Mouse (Mus musculus): ENCODE measurements at regions not wholly inside any gene's neighbourhood (a gene's known extent, or its start where the extent isn't known, plus 50 kb on each side); places are given as distances from the start of the nearest gene placed in this dataset.

- Histone ChIP-seq H3K4me3 (ENCODE audit: low read depth, low read length) (no peak overlapping the region), H3K36me3 (ENCODE audit: control insufficient read depth, insufficient read depth, low read length) (no peaks in the 10 kb centered on the region), H3K4me1 (ENCODE audit: control insufficient read depth, insufficient read depth, low read length) (no peaks in the 10 kb centered on the region), H3K9ac (ENCODE audit: low read length) (no peak overlapping the region), H3K27ac (ENCODE audit: low read depth, low read length) (no peak overlapping the region), H3K4me2 (no peak overlapping the region), H3K9me3 (ENCODE audit: control insufficient read depth, low read length) (no peaks in the 10 kb centered on the region), H3K27me3 (ENCODE audit: control insufficient read depth, insufficient read depth, low read length) (no peaks in the 10 kb centered on the region)
- DNase-seq (ENCODE audit: low spot score, missing footprints) = no peak
- no peak for ATAC-seq (ENCODE audit: low FRiP score)
- WGBS = 86% methylated on average over 1 of the region's 1 CpGs
These were observed 54.8 kb upstream of the Ccdc88a start for GRCm38 (mm10) chr11:29318699-29319098.

- Histone ChIP-seq H3K9ac (ENCODE audit: low read length) (no peak overlapping the region), H3K4me3 (ENCODE audit: low read depth, low read length) (no peak overlapping the region), H3K9me3 (ENCODE audit: control insufficient read depth, low read length) (no peaks in the 10 kb centered on the region), H3K4me2 (no peak overlapping the region), H3K4me1 (ENCODE audit: control insufficient read depth, insufficient read depth, low read length) (no peaks in the 10 kb centered on the region), H3K27me3 (ENCODE audit: control insufficient read depth, insufficient read depth, low read length) (no peaks in the 10 kb centered on the region), H3K27ac (ENCODE audit: low read depth, low read length) (no peak overlapping the region), H3K36me3 (ENCODE audit: control insufficient read depth, insufficient read depth, low read length) (no peaks in the 10 kb centered on the region)
- DNase-seq (ENCODE audit: low spot score, missing footprints) = peak; percentile 54
- ATAC-seq (ENCODE audit: low FRiP score) = no peak
These were observed 62.9 kb upstream of the Ccdc88a start for GRCm38 (mm10) chr11:29310584-29310983.

- Histone ChIP-seq H3K4me3 (ENCODE audit: low read depth, low read length) (no peak overlapping the region), H3K9me3 (ENCODE audit: control insufficient read depth, low read length) (no peaks in the 10 kb centered on the region), H3K9ac (ENCODE audit: low read length) (no peak overlapping the region), H3K27me3 (ENCODE audit: control insufficient read depth, insufficient read depth, low read length) (no peaks in the 10 kb centered on the region), H3K27ac (ENCODE audit: low read depth, low read length) (no peak overlapping the region), H3K4me1 (ENCODE audit: control insufficient read depth, insufficient read depth, low read length) (no peaks in the 10 kb centered on the region), H3K4me2 (no peak overlapping the region), H3K36me3 (ENCODE audit: control insufficient read depth, insufficient read depth, low read length) (no peaks in the 10 kb centered on the region)
- DNase-seq (ENCODE audit: low spot score, missing footprints) = peak; percentile 28
- WGBS = 83% methylated on average over 4 of the region's 4 CpGs
- ATAC-seq (ENCODE audit: low FRiP score) = no peak
These were observed 60.9 kb upstream of the Cfap36 start for GRCm38 (mm10) chr11:29308024-29308598.

- ATAC-seq (ENCODE audit: low FRiP score) (no peak), DNase-seq (ENCODE audit: low spot score, missing footprints) (no peak)
- Histone ChIP-seq H3K27me3 (ENCODE audit: control insufficient read depth, insufficient read depth, low read length) (no peaks in the 10 kb centered on the region), H3K4me2 (no peak overlapping the region), H3K27ac (ENCODE audit: low read depth, low read length) (no peak overlapping the region), H3K9me3 (ENCODE audit: control insufficient read depth, low read length) (no peaks in the 10 kb centered on the region), H3K4me1 (ENCODE audit: control insufficient read depth, insufficient read depth, low read length) (no peaks in the 10 kb centered on the region), H3K36me3 (ENCODE audit: control insufficient read depth, insufficient read depth, low read length) (no peaks in the 10 kb centered on the region), H3K9ac (ENCODE audit: low read length) (no peak overlapping the region), H3K4me3 (ENCODE audit: low read depth, low read length) (no peak overlapping the region)
- 53% methylated on average over 2 of the region's 2 CpGs for WGBS
These were observed 53.3 kb upstream of the Cfap36 start for GRCm38 (mm10) chr11:29300517-29300916.

Data from midbrain, embryonic 11.5 days (tissue).